Mouse (Mus musculus) CD4-positive, CD25-positive, alpha-beta regulatory T cell, adult 4 months (primary cell): ENCODE measurements around the gene Ankrd17. TPM values are rescaled to one million over a fixed set of nuclear protein-coding genes. Genes with fewer than 3 reads are reported as not detected.

ENCODE experiments used
- ATAC-seq: one replicate; pipeline ENCODE4 v1.8.0; 2017
- polyA plus RNA-seq, 2 experiments: library from polyadenylated mRNA; unstranded; fragments of 100-300 nt; shearing (Covaris generic); gene quantifications; one replicate each; pipeline ENCODE4 v1.2.1; 2017

The Ankrd17 gene
- polyA plus RNA-seq, 2 experiments from 2014 or later = 44.6 to 53.6 TPM

DNA sequence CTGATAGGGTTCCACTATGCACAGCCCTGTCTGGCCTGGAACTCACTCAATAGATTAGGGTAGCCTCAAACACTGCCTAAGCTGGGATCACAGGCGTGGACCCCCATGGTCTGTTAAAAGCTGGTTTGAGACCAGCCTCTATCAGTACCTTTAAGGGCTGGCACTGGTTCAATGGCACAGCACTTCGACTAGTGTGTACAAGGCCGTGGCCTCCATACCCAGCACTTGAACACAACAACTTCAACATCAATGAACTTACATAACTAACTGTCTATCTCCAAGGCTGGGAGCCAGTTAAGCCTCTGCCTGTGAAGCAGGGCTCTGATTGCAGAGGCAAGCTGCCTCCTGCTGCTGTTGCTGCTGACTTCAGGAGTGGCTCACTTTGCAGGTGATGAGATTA, 148.6 kb downstream of the Ankrd17 start:
- no peak for ATAC-seq

DNA sequence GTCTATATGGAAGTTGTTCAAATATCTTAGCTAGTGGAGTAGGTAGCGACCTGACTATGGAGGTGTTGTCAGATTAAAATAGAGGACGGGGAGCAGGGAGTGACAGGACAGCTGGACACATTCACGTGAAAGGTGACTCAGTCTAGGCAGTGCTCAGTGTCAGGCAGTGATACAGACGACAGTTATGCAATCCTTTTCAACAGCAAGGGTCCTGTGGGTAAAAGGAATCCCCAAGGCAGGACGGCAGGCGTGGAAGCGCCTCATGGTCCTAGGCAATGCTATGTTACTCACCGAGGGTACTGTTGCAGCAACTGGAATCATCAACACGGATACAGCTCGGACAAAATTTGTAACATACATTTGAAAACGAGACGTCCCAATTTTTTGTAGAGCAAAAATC, 149.2 kb downstream of the Ankrd17 start:
- ATAC-seq = no peak

DNA sequence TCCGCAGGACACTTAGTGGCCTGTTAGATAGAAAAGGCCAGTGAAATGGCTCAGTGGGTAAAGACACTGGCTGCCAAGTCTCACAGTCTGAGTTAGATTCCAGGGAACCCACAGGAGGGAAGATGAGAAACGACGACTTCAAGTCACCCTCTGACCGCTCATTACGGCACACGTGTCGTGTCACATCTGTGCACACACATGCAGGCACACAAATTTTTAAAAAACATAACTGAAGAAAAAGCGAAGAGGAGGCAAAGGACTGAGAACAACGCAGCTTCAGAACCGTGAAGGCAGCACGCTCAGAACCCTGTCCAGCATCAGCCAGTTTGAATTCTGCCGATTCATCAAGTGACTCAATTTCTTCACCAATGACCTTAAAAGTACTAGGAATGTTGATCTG, 153.0 kb downstream of the Ankrd17 start:
- ATAC-seq = no peak

DNA sequence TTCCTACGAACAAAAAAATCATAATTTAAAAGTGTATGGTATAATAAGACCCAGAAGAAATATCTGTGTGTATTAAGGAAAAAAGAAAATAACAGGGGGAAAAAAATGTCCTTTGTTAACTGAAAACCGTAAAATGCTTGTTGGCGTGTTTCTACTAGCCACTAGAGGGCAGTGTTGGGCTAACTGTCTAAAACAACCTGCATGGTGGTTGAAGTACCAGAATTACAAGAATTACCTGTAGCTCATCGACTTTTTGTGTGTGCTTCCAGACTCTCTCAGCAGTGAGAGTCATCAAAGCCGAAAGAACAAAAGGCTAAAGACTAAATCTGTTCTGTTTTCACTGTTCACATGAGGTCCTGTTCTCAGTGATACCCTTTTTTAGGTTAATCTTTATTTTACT, 163.2 kb downstream of the Ankrd17 start:
- ATAC-seq = peak; percentile 70

DNA sequence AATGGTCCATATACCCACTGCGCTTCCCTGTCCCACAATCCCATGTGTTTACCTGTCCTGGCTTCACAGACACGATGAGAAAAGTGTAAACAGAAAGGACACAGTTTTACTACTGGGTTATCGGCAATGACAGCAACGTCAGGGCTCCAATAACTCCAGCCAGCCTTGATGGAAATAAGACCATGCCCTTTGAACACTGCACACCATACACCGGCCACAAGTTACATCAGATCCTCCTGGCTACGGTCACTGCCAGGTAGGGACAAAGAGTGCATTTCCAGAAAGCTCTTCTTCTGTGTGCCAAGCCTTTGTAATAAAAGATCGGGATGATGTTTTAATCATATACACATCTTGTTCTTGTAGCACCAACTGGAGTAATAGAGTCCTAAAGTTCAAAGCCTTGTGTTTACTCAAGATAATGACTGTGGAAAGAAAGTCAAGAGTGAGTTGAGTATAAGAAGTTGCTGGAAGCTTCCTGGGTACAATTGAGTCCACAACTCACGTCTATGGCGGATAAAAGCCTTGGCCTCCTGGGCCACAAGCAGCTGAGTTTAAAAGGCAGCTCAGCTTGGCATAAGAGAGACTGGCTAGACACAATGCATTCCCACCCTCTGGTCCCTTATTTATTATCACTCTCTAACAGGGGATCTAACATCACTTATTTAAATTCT, 163.8 kb downstream of the Ankrd17 start:
- ATAC-seq = no peak

DNA sequence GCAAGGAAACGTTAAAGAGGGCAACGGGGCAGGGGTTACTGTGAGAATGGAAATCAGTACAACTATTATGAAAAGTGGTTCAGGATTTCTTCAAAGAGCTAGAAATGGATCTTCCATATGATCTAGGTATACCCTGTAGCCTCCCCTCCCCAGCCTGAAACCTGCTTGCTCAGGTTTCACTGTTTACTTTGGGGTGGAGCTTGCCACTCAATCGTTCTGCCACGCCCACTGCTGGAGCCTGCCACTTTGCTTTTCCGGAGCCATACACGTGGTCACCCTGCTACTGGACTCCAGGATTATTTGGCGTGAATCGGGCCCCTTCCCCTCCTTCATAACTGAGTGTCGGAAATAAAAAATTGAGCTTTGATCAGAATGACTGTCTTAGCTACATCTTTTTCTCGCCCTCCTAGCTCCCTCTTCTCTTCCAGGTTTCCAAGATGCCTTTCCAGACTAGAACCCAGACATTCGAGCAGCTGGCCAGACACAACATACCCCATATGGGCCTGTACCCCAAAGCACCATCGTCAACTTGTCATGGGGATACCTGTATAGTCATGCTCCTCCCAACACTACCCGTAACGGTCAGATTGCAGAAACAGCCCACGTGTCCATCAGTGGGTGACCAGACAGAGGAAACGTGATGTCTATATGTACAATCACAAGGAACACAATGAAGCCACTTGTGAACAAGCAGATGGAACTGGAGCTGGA, 166.3 kb downstream of the Ankrd17 start:
- no peak for ATAC-seq

DNA sequence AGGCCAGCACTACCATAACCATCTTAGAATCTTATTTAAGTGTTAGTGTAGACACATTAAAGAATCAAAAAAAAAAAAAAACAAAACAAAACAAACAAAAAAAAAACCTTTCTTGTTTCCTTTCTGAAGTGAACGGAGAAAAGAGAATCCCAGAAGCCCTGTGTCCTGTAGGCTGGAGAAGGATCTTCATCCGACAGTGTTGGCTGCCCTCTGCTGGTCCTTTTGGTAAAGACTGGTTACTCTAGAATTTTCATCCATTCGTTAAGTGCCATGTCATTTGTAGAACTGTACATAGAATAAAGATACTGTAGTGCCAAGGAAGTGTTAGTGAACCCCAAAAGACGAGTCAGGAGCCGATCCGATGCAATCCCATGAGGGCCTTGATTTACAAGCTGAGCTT, 171.5 kb downstream of the Ankrd17 start:
- ATAC-seq = no peak

DNA sequence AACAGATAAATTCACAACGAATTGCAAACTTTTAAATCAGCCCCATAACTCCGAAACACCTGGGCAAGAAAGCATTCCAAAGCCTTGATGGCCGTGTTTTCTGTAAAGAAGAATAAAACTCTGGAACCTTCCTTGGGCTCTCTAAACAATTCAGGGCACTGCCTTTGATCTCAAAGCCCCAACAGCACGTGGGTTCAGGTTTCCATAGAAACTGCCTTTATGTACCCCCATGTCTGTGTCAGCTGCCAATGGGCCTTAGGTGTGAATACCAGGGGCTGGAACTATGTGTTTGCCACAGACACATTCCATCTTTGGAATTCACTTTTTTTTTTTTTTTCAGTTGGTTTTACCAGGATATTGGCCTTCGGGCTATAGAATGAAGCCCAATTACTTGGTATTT, 183.6 kb downstream of the Ankrd17 start:
- no peak for ATAC-seq

DNA sequence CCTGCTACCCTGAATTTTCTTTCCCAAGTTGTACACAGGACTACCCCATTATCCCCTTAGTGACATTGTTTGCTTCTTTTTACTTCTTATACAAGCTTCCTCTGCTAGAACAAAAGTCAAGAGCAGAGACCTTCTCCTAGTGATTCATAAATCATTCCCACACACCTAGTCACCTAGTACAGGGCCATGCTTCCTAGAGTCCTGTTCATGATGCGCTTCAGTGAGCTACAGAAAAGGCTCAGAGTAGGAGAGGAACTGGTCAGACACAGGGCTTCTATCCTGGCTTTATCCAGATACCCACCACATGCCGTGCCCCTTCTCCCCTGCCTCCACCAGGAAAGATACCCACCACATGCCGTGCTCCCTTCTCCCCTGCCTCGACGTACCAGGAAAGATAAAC, 187.3 kb downstream of the Ankrd17 start:
- no peak for ATAC-seq

DNA sequence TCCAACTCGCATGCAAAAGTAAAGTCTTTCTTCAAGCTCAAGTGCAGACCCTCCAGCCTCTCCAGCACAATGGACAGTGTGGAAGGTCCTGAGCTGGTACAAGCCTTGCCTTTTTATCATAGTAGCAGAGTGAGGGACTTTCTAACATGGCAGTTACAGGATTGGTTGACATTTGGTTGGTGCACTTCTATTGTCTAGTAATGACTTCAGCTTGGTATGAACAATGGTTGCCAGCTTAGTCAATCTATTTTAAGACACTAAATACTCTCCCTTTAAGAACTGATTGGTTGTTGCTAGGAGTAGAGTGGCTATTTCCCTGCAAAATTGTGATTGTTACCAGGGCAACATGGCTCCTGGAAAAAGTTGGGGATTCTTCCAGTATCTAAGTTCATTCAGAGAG, 188.3 kb downstream of the Ankrd17 start:
- ATAC-seq = no peak

Other genes with a start within 250 kb of the Ankrd17 start
- gene Cox18, start 142.6 kb downstream of the Ankrd17 start, polyA plus RNA-seq = 10 to 100 TPM; 13.9 to 18.3 TPM
- 1 to 10 TPM; 2.2 to 2.5 TPM for gene Gm9958, start 627 bp upstream of the Ankrd17 start, polyA plus RNA-seq
- gene Alb, start 94.3 kb upstream of the Ankrd17 start, polyA plus RNA-seq = not detected
- 1 to 10 TPM; 3.0 to 5.1 TPM for gene Afp, start 124.2 kb upstream of the Ankrd17 start, polyA plus RNA-seq
- gene Afm, start 152.4 kb upstream of the Ankrd17 start, polyA plus RNA-seq = not detected
- under 1 TPM in 1 of 2 experiments, not detected in 1; 0.16 TPM for gene 5830473C10Rik, start 194.5 kb upstream of the Ankrd17 start, polyA plus RNA-seq